Mouse (Mus musculus): ENCODE measurements around the gene Pxdc1. TPM values are rescaled to one million over a fixed set of nuclear protein-coding genes. Genes with fewer than 3 reads are reported as not detected.

Gene Pxdc1
- 146 TPM for polyA plus RNA-seq (2014; fragmentation: Illumina TruSeq; extraction: RNeasy Lipid Tissue Mini Kit (QIAGEN cat#74804); ENCODE audit: low read depth, low replicate concordance)

GRCm38 (mm10) chr13:34653391-34653790, at the start of gene Pxdc1:
TSS of gene Pxdc1 (minus strand) at chr13:34653486.

Other genes starting within 250 kb of the Pxdc1 start
- not detected for gene Fam50b, start 81.4 kb upstream of the Pxdc1 start, polyA plus RNA-seq (2014; fragmentation: Illumina TruSeq; extraction: RNeasy Lipid Tissue Mini Kit (QIAGEN cat#74804); ENCODE audit: low read depth, low replicate concordance)
- gene Prpf4b, start 221.8 kb upstream of the Pxdc1 start, polyA plus RNA-seq (2014; fragmentation: Illumina TruSeq; extraction: RNeasy Lipid Tissue Mini Kit (QIAGEN cat#74804); ENCODE audit: low read depth, low replicate concordance), result 60.4 TPM